Mouse (Mus musculus): ENCODE results near the gene Dnah14.

Dnah14 gene

DNA sequence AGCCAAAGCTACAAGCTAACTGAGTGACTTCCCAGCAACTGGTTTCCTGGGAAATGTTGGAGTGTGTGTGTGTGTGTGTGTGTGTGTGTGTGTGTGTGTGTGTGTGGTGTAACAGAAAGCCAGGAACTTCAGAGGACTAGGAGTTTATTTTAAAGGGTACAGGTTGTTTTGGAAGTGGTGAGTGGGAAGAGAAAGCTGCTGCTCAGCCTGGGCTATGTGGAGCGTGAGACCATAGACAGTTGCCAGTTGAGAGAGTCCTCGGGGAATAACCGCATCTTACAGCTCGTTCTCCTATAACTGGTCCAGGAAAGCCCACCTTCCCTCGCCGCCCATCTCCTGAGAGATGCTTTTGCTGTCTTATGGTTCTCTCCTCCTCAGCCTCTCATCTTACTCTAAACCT is 12.8 kb downstream of the Dnah14 start:
- in situ Hi-C loops (cut with MboI; ENCODE audit: low sequenced_read_pairs) = no loop called here

DNA sequence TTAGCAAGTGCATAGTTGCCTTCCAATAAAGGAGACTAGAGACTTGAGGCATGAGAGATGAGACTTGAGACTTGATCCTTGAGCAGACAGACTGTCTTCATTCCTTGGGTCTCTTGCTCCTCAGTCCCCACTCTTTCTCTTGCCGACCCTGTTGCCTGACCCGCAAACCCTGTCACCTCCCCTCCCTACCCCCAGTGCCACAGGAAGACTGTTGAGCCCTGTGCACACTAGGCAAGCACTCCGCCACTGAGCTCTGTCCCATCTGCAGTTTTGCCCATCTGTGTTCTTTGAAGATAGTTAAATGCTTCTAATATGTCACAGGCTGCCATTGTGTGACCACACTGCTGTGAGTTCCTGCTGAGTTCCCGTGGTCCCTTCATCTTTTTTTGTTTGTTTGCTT is 23.0 kb downstream of the Dnah14 start:
- in situ Hi-C loops (cut with MboI; ENCODE audit: low sequenced_read_pairs) = no loop called here

GRCm38 (mm10) chr1:181611118-181611517 is 34.8 kb downstream of the Dnah14 start:
- in situ Hi-C loops (cut with MboI; ENCODE audit: low sequenced_read_pairs) = no loop called here

- in situ Hi-C loops (cut with MboI; ENCODE audit: low sequenced_read_pairs) = no loop called here
These were observed 39.6 kb downstream of the Dnah14 start for GRCm38 (mm10) chr1:181615866-181616491.

DNA sequence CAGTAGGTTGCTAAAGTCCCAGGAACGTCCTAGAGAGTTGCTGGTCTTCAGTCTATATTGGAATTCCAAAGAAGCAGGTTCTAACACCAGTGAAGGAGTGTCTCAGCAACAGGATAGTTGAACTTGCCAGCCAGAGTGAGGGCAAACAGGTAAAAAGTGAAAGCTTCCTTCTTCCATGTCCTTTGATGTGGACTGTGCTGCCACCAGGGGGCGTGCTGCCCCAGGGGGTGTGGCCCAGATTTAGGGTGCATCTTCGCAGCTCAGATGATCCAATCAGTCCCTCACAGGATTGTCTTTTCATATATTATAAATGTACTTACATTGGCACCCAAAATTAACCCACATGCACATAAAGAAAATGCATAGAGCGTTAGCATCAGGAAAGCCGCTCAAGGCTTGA is 41.0 kb downstream of the Dnah14 start:
- in situ Hi-C loops (cut with MboI; ENCODE audit: low sequenced_read_pairs) = no loop called here

- in situ Hi-C loops (cut with MboI; ENCODE audit: low sequenced_read_pairs) = no loop called here
These were observed 46.9 kb downstream of the Dnah14 start for GRCm38 (mm10) chr1:181623149-181623680.

- in situ Hi-C loops (cut with MboI; ENCODE audit: low sequenced_read_pairs) = no loop called here
These were observed 48.5 kb downstream of the Dnah14 start for GRCm38 (mm10) chr1:181624876-181625275.

DNA sequence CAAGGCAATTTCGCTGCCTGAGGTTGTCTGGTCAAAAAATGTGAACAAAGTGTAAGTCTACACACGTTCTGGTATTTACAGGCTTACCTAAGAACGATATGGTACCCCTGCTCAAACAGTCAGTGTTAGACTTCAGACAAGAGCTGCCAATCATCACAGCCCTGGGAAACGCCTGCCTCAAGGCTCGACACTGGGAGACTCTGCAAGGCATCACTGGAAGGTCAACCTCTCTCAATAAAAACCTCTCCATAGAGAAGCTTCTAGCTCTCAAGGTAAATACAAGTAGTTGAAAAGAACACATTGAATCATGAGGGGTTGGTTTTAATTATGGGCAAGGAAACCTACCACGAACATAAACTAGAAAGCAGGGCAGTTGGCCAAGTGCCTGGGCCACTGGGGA is 51.9 kb downstream of the Dnah14 start:
- in situ Hi-C loops (cut with MboI; ENCODE audit: low sequenced_read_pairs) = no loop called here

DNA sequence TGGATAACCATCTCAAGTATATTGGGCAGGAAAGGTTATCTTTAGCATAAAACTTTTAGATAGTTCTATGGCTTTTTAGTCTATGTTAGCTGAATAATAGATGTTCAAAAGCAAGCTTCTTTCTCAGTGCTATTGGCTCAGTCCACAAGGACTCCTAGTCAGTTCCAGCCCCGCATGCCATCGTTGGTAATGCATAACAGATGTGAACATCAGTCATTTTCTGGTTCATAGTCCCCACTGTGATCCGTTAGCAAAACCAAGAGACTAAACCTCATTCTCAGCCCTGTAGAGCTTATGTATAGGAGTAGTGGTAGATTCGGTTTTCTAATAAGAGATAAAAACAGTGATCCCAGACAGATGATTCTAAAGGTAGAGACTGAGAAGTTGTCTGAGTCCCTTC is 55.0 kb downstream of the Dnah14 start:
- in situ Hi-C loops (cut with MboI; ENCODE audit: low sequenced_read_pairs) = no loop called here

DNA sequence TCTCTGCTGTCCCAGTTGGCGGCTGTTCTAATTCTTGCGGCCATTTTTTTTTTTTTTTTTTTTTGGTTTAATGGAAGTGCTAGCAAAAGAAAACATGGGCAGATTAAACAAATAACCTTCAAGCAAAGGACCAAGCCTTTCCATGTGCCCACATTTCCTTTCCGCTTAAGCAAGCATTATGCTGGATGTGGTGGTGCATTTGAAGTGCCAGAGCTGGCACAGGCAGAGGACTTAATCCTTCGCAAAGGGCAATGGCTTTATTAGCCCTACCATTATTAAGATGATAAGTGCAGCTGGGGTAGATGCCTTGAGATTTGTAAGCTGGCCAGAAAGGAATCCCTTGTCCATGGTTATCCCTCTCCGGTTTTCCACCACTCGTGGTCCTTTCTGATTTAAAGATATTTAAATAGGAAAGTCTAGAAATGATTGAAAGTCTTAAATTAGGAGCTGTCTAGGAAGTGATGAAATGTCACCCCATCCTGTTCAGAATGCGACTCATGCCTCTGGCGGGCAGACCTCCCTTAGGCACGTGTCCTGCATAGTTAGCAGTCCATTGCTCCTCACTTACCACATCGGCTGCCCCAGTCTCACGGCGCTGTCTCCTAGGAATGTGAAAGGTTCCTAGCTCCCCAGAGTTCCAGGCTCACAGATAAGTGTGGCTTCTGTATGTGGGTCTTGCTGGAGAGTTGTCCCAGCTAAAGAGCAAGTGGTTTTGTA is 61.8 kb downstream of the Dnah14 start:
- in situ Hi-C loops (cut with MboI; ENCODE audit: low sequenced_read_pairs) = no loop called here

DNA sequence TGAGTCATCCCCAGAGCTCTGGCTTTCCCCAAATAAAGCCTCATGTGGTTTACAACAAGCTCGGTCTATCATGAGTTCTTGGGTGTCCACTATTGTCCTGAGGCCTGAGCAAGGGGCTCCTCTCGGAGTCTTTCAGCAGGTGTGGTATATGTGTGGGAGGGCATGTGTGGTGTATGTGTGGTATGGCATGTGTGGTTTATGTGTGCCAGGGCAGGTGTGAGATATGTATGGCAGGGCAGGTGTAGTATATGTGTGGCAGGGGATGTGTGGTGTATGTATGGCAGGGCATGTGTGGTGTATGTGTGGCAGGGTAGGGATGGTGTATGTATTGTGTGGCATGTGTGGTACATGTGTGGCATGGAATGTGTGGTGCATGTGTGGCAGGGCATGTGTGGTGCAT is 64.0 kb downstream of the Dnah14 start:
- in situ Hi-C loops (cut with MboI; ENCODE audit: low sequenced_read_pairs) = no loop called here

DNA sequence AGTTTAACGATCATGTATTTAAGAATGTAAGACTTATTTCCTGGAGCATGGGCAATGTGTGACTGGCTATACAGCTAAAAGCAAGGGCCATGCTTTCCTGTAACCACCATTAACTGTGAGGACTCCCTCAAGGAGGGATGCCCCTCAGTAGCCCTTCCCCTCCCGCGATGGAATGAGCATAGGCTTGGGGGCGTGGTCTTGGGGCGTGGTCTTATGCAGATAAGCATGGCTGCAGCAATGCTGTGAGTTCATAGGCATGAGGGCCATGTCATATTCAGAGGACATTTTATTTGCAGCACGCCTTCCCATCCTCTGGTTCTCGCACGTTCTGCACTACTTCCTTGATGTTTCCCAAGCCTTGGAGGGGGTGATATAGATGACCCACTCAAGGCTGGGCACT is 71.1 kb downstream of the Dnah14 start:
- in situ Hi-C loops (cut with MboI; ENCODE audit: low sequenced_read_pairs) = no loop called here

DNA sequence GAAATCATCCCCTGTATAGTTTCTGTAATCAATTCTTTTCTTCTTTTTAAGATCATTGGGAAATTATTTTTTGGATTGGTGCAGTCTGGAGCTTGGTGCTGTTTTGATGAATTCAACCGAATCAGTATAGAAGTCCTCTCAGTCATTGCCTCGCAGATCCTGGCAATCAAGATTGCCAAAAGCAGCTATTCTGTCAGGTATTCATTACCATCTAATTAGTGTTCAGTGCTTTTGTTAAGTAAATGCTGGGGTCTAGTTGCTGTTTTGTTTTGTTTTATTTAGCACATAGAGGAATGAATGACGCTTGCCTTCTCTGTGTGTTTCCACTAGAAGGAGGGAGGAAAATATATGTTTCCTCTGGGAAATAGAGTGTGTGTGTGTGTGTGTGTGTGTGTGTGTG is 77.1 kb downstream of the Dnah14 start:
- in situ Hi-C loops (cut with MboI; ENCODE audit: low sequenced_read_pairs) = no loop called here

DNA sequence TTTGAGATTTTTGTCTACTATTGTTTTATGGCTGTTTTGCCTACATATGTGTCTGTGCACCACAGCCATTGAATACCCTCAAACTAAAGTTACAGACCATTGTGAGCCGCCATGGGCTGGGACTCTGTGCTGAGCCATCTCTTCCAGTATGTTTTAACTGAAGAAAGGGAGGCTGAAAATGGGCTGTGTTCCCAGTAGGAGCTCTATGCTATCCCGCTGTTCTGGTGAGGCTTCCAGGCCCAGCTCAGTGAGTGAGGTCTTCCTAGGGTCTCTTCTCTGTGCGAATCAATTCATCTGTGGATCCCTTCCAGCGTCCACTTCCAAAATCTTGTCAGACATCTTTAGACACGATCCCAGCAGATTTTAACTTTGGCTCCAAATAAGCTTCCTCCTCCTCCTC is 80.1 kb downstream of the Dnah14 start:
- in situ Hi-C loops (cut with MboI; ENCODE audit: low sequenced_read_pairs) = no loop called here

- in situ Hi-C loops (cut with MboI; ENCODE audit: low sequenced_read_pairs) = no loop called here
These were observed 90.4 kb downstream of the Dnah14 start for GRCm38 (mm10) chr1:181666801-181667200.

- in situ Hi-C loops (cut with MboI; ENCODE audit: low sequenced_read_pairs) = no loop called here
These were observed 118.6 kb downstream of the Dnah14 start for GRCm38 (mm10) chr1:181694729-181695498.

- in situ Hi-C loops (cut with MboI; ENCODE audit: low sequenced_read_pairs) = no loop called here
These were observed 152.3 kb downstream of the Dnah14 start for GRCm38 (mm10) chr1:181728707-181729106.

- in situ Hi-C loops (cut with MboI; ENCODE audit: low sequenced_read_pairs) = loop anchor here (5.0 to 10.0 kb wide), 2 partner anchors 149 to 381 kb away; no protein-coding TSS in a partner anchor
These were observed 157.2 kb downstream of the Dnah14 start for GRCm38 (mm10) chr1:181733517-181733916.

- in situ Hi-C loops (cut with MboI; ENCODE audit: low sequenced_read_pairs) = no loop called here
These were observed 163.9 kb downstream of the Dnah14 start for GRCm38 (mm10) chr1:181740259-181740658.

- in situ Hi-C loops (cut with MboI; ENCODE audit: low sequenced_read_pairs) = no loop called here
These were observed 166.0 kb downstream of the Dnah14 start for GRCm38 (mm10) chr1:181742251-181742885.

DNA sequence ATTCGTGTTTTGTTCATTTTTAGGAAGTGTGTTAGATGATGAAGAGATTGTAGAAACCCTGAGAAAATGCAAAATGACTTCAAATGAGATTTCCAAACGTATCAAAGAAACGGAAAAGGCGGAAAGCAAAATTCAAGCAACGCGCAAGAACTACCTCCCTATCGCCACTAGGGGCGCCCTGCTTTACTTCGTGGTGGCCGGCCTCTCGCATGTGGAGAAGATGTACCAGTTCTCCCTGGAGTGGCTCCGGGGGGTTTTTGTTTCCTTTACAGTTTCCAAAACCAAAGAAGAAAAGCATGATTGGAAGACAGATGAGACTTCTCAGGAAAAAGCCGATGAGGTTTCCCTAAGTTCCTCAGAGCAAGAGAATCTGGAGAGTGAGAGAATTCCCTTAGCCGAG is 193.0 kb downstream of the Dnah14 start:
- in situ Hi-C loops (cut with MboI; ENCODE audit: low sequenced_read_pairs) = no loop called here
